Mouse (Mus musculus) granulocyte monocyte progenitor cell, adult 5-6 weeks (primary cell): ENCODE measurements around the gene Robo4. TPM values are rescaled to one million over a fixed set of nuclear protein-coding genes. Genes with fewer than 3 reads are reported as not detected.

Experiments
- ATAC-seq: replicated peaks from 2 replicates; pipeline ENCODE4 v1.8.0; 2016; ENCODE audit warnings: mild to moderate bottlenecking, moderate TSS enrichment, inconsistent platforms; ENCODE audit not compliant: poor library complexity, severe bottlenecking
- total RNA-seq, 2 experiments: library from RNA; stranded (forward) in 1 of 2; stranded (reverse) in 1 of 2; fragments of 200-712, 200-1000 nt in 1 of 2; fragments of >200 nt in 1 of 2; fragmentation: Nextera tagmentation in 1 of 2; gene quantifications; 2 replicates each; pipeline ENCODE4 v1.2.3; 2014 to 2017

The Robo4 gene
- total RNA-seq, 2 experiments from 2014 or later: 0.30 TPM; not detected in 1

DNA sequence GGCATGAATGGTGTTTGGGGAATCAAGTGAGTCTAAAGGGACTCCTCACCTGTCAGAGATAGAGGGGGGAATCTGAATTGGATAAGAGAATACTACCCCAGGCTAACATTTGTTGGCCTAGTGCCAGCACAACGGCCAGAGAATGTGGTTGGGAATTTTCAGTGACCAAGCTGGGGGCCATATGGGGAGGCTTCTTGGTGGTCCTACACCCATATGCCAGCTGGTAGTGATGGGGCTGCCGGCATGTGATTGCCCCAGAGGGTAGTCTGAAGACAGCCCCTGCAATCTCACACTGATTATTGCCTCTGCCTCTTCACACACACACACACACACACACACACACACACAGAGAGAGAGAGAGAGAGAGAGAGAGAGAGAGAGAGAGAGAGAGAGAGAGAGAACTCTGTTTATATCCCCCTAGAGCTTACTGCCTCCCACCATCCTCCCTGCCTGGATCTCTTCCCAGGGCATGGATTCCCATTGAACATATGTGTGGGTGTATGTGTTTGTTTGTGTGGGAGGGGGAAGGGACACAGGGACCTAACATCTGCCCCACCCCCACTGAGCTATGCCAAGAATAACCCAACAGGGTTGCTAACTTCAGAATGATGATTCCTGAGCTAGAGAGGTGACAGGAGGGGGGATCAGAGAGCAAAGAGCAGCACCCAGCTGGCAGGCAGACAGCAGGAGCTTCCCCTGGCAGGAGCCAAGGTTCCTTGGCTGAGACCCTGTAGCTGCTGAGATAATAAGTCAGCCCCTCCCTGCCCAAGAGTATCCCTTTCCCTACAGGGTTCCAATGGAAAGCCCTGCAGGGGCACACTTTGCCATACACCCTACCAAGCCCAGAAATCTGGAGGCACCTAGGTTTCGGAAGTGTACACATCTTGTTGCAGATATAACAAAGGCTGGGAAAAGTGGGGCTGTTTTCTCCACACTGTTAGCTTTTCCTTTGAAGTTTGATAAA, 36.4 kb downstream of the Robo4 start:
- ATAC-seq: no peak

- ATAC-seq: no peak
Measured at GRCm38 (mm10) chr9:37452401-37452800, 50.7 kb downstream of the Robo4 start.

- no peak for ATAC-seq
Measured at GRCm38 (mm10) chr9:37453328-37453727, 51.6 kb downstream of the Robo4 start.

- no peak for ATAC-seq
Measured at GRCm38 (mm10) chr9:37454011-37454492, 52.4 kb downstream of the Robo4 start.

- no peak for ATAC-seq
Measured at GRCm38 (mm10) chr9:37454991-37455390, 53.3 kb downstream of the Robo4 start.

DNA sequence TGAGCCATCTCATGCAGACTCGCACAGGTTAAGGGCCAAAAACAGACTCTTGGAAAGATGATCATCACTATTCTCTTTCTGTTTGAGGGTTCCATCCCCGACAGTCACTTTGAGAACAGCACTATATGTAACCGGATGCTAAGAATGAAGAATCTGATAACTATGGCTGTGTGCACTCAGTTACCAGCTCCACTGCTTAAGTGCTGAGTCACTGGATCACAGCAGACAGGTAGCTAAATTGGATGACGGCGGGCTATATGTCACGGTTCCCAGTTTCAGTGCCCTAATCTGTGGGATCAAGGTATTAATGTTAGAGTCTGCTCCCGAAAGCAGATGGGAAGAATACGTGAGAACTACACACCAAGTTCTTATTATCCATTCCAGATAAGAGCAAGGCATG, 54.2 kb downstream of the Robo4 start:
- no peak for ATAC-seq

DNA sequence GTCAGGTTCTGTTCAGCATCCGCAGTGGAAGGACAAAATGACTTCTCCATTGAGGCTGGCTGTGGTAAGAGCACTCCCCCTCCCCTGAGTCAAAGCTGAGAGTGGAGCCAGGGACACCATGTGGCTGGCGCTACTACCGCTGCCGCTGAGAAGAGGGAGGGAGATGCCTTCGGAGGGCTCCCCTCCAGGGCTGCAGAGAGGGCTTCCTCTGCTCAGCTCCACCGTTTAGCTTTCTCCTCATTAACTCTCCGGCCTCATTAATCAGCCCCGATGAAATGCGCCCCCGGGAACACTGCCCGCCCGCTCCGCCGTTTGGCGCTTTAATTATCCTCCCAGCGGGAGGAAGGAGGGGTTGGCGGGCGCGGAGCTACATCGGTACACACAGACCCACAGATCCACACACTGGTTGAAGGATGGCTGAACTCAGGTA, 54.8 kb downstream of the Robo4 start:
- ATAC-seq: peak; percentile 30; the same call in 1 of the 2 replicates

DNA sequence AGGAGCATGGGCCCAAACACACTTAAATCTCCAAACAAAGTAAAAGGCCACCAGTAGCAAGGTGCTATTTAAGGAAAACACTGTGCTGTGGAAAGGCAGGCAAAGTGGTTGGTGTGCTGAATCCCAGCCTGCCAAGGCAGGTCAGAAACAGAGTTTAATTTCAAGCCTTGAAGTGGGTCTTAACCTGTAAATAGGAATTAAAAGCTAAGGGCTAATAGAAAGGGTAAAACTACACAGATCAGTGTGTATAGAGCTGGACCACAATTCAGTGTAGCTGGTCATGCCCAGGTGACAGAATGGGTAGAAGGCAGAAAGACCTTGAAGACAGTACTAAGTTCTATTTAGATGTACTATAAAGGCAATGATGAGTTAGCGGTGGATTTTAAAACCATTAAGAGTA, 55.5 kb downstream of the Robo4 start:
- ATAC-seq: no peak

GRCm38 (mm10) chr9:37459665-37460042, 58.0 kb downstream of the Robo4 start:
- ATAC-seq: no peak

DNA sequence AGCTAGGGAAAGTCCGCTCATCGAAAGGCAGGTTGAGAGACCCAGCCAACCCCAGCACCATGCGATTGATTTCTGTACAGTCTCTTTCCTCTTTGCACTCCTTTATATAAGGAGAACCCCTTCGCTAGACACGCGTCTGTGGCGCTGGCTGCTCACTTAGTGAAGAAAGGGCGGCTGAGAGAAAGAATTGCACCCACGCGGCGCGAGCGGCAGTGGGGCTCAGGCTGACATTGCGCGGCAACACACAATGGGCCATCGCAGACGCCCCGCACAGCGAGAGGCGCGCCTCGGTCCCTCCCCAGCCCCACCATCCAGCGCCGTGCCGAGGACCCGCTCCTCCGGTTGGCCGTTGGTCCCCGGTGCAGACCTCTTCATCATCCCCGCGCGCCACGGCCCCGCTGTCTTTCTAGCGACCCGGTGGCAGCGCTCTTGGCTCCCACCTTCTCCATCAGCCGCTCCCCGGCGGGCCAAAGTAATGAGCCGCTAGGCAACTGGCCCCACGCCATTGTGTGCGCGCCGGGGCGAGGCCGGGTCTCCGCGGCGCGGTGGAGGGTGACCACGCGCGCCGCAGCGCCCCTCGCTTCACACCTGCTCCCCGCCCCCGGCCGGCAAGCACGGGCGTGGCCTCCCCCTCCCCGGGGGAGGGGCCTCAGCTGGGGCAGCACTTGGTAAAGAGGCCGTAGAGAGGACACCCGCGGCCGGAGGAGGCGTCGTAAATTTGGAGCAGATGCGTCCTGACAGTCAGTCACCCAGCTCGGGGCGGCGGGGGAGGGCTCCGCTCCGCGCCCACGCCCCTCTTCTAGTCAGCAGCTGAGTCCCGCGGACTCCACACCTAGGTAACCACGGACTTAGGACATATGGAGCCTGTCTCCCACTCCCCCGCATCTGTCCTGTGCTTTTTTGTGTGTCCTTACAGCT, 58.6 kb downstream of the Robo4 start:
- ATAC-seq: peak; percentile 45

DNA sequence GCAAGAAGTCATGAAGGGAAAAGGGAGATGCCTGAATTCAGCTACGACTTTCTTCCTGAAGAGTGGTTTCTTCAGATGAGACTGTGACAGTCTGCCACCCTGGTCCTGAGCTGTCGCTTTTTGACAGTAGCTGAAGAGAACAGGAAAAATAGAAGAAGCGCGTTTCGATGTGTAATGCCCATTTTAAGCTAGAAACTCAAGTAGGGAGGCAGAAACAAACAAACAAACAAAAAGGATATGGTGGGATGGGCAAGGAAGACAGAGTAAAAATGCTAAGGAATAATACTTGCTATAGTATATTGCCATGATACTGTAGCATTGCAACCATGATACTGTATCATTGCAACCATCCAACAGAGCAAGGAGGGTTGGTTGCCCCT, 59.3 kb downstream of the Robo4 start:
- ATAC-seq: no peak

DNA sequence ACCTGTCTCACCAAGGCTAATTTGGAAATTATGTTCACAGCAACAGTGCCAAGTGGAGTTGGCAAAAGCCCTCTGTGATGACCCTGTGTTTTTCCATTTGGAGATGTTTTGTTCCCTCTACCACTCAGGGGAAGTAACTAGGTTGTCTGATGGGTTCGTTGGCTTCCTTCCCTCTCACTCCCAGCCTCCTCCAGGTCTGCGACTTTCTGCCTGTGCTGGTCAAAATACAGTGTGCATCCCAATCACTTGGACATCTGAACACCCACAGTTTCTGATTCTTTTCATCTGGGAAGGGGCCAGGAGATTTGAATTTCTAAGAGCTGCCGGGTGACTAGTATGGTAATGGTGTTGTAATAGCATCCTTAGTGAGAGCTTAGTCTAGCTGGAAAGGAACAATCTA, 59.9 kb downstream of the Robo4 start:
- ATAC-seq: no peak

DNA sequence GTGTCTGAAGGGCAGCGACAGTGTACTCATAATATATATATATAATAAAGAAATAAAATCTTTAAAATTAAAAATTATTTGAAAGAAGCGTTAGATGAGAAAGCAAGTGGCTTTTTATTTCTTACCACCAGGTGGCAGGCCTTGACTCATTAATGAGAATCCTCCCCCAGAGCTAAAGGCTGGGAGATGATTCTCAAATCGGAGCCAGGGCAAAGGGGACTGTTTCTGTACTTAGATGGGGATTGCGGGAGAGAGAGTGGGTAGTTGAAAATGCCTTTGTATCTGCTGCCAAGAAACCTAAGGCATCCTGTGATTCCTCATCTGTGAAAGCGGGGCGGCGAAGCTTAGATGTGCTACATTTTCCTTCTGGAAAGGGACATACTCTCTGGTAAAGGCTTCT, 61.1 kb downstream of the Robo4 start:
- ATAC-seq: peak; percentile 62

Other genes with a start within 250 kb of the Robo4 start
- 2.0 and 4.1 TPM in 2 replicates for gene Tmem218, start 193.7 kb upstream of the Robo4 start, total RNA-seq (2014; fragmentation: Nextera tagmentation)
- 1.9 and 4.2 TPM in 2 replicates for gene Tmem218, start 193.7 kb upstream of the Robo4 start, total RNA-seq (2017)
- 0.81 TPM in 1 of 2 replicates, not detected in the other for gene Slc37a2, start 146.2 kb upstream of the Robo4 start, total RNA-seq (2014; fragmentation: Nextera tagmentation)
- 0.34 and 0.52 TPM in 2 replicates for gene Slc37a2, start 146.2 kb upstream of the Robo4 start, total RNA-seq (2017)
- gene Ccdc15, start 53.5 kb upstream of the Robo4 start, total RNA-seq (2014; fragmentation: Nextera tagmentation): 13.3 and 16.7 TPM in 2 replicates
- 11.7 and 14.5 TPM in 2 replicates for gene Ccdc15, start 53.5 kb upstream of the Robo4 start, total RNA-seq (2017)
- not detected in 2 replicates for gene Hepacam, start 34.5 kb upstream of the Robo4 start, total RNA-seq (2014; fragmentation: Nextera tagmentation)
- gene Hepacam, start 34.5 kb upstream of the Robo4 start, total RNA-seq (2017): not detected in 2 replicates
- 0.95 TPM in 1 of 2 replicates, not detected in the other for gene Robo3, start 31.3 kb downstream of the Robo4 start, total RNA-seq (2014; fragmentation: Nextera tagmentation)
- 0.13 and 2.2 TPM in 2 replicates for gene Robo3, start 31.3 kb downstream of the Robo4 start, total RNA-seq (2017)
- 24.7 and 30.4 TPM in 2 replicates for gene Msantd2, start 87.4 kb downstream of the Robo4 start, total RNA-seq (2014; fragmentation: Nextera tagmentation)
- gene Msantd2, start 87.4 kb downstream of the Robo4 start, total RNA-seq (2017): 20.6 and 31.1 TPM in 2 replicates
- gene Esam, start 126.2 kb downstream of the Robo4 start, total RNA-seq (2014; fragmentation: Nextera tagmentation): not detected in 2 replicates
- gene Esam, start 126.2 kb downstream of the Robo4 start, total RNA-seq (2017): not detected in 2 replicates
- gene Vsig2, start 137.4 kb downstream of the Robo4 start, total RNA-seq (2014; fragmentation: Nextera tagmentation): 3.1 TPM in 1 of 2 replicates, not detected in the other
- not detected in 2 replicates for gene Vsig2, start 137.4 kb downstream of the Robo4 start, total RNA-seq (2017)
- gene Nrgn, start 151.0 kb downstream of the Robo4 start, total RNA-seq (2014; fragmentation: Nextera tagmentation): 4.3 and 12.5 TPM in 2 replicates
- 1.2 and 1.9 TPM in 2 replicates for gene Nrgn, start 151.0 kb downstream of the Robo4 start, total RNA-seq (2017)
- gene Siae, start 153.8 kb downstream of the Robo4 start, total RNA-seq (2014; fragmentation: Nextera tagmentation): 11.0 and 16.9 TPM in 2 replicates
- gene Siae, start 153.8 kb downstream of the Robo4 start, total RNA-seq (2017): 10.3 and 10.8 TPM in 2 replicates
- gene Spa17, start 211.8 kb downstream of the Robo4 start, total RNA-seq (2014; fragmentation: Nextera tagmentation): 1.3 and 2.4 TPM in 2 replicates
- gene Spa17, start 211.8 kb downstream of the Robo4 start, total RNA-seq (2017): 1.2 and 2.2 TPM in 2 replicates